Mouse (Mus musculus): Measurements from ENCODE around the gene Lysmd3. TPM values are rescaled to one million over a fixed set of nuclear protein-coding genes. Genes with fewer than 3 reads are reported as not detected.
"Not testable (repeated sequence)": the region's sequence is repeated elsewhere in the genome, so short reads cannot be mapped to it uniquely, and the experiment has no call there.

The Lysmd3 gene
- polyA plus RNA-seq, 1 experiment from 2014 or later = 21.5 TPM

- ATAC-seq = no peak
- no peaks in the 10 kb centered on the region for H3K9me3 ChIP-seq
- no peaks in the 10 kb centered on the region for H3K36me3 ChIP-seq
- no peak overlapping the region for H3K9ac ChIP-seq (replicated peaks)
- peaks cover 19% of the 10 kb centered on the region for H3K4me1 ChIP-seq (replicated peaks)
- H3K4me3 ChIP-seq (replicated peaks) = no peak overlapping the region
- no peaks in the 10 kb centered on the region for H3K27me3 ChIP-seq
- H3K4me2 ChIP-seq (replicated peaks) = no peak overlapping the region
- H3K27ac ChIP-seq = no peak overlapping the region
- WGBS = 88% methylated on average over 11 of the region's 11 CpGs
Observed at GRCm38 (mm10) chr13:81644047-81644565, 13.4 kb upstream of the Lysmd3 start.

GRCm38 (mm10) chr13:81646348-81646747 is 11.1 kb upstream of the Lysmd3 start:
- H3K27me3 ChIP-seq = no peaks in the 10 kb centered on the region
- H3K9ac ChIP-seq (replicated peaks) = no peak overlapping the region
- 90% methylated on average over 6 of the region's 6 CpGs for WGBS
- H3K4me1 ChIP-seq (replicated peaks) = peaks cover 10% of the 10 kb centered on the region
- ATAC-seq = no peak
- H3K27ac ChIP-seq = no peak overlapping the region
- H3K36me3 ChIP-seq = no peaks in the 10 kb centered on the region
- no peak overlapping the region for H3K4me3 ChIP-seq (replicated peaks)
- no peak overlapping the region for H3K4me2 ChIP-seq (replicated peaks)
- H3K9me3 ChIP-seq = no peaks in the 10 kb centered on the region

- H3K4me1 ChIP-seq (replicated peaks); H3K27me3 ChIP-seq; H3K9me3 ChIP-seq; H3K9ac ChIP-seq (replicated peaks); ATAC-seq; H3K4me3 ChIP-seq (replicated peaks); H3K27ac ChIP-seq; H3K4me2 ChIP-seq (replicated peaks); H3K36me3 ChIP-seq: not testable (repeated sequence)
- WGBS = 87% methylated on average over 5 of the region's 6 CpGs
Observed at GRCm38 (mm10) chr13:81650382-81650781, 7.1 kb upstream of the Lysmd3 start.

- H3K27ac ChIP-seq = peak overlapping the region; percentile 68
- no peak overlapping the region for H3K9ac ChIP-seq (replicated peaks)
- no peaks in the 10 kb centered on the region for H3K9me3 ChIP-seq
- 0 out of 2 replicates have a peak, but pooled peaks cover 4% of the 10 kb centered on the region for H3K36me3 ChIP-seq
- ATAC-seq = no peak
- H3K4me2 ChIP-seq (replicated peaks) = peak overlapping the region; percentile 77
- 4% methylated on average over 14 of the region's 14 CpGs for WGBS
- H3K27me3 ChIP-seq = no peaks in the 10 kb centered on the region
- peak overlapping the region; percentile 84 for H3K4me3 ChIP-seq (replicated peaks)
- H3K4me1 ChIP-seq (replicated peaks) = peaks cover 27% of the 10 kb centered on the region
Observed at GRCm38 (mm10) chr13:81656091-81656850, 1.2 kb upstream of the Lysmd3 start.

GRCm38 (mm10) chr13:81657008-81657350 is 484 bp upstream of the Lysmd3 start:
- Histone ChIP-seq H3K4me3 (replicated peaks) (peak overlapping the region; percentile 84), H3K27ac (peak overlapping the region; percentile 87), H3K9ac (replicated peaks) (peak overlapping the region; percentile 84), H3K9me3 (no peaks in the 10 kb centered on the region), H3K4me2 (replicated peaks) (peak overlapping the region; percentile 77), H3K36me3 (0 out of 2 replicates have a peak, but pooled peaks cover 4% of the 10 kb centered on the region), H3K27me3 (no peaks in the 10 kb centered on the region), H3K4me1 (replicated peaks) (peaks cover 27% of the 10 kb centered on the region)
- no peak for ATAC-seq
- 8% methylated on average over 5 of the region's 5 CpGs for WGBS

GRCm38 (mm10) chr13:81658053-81658752 is 740 bp downstream of the Lysmd3 start:
- peak; percentile 3 for ATAC-seq
- Histone ChIP-seq H3K4me3 (replicated peaks) (peak overlapping the region; percentile 84), H3K36me3 (0 out of 2 replicates have a peak, but pooled peaks cover 4% of the 10 kb centered on the region), H3K4me1 (replicated peaks) (peaks cover 27% of the 10 kb centered on the region), H3K9ac (replicated peaks) (peak overlapping the region; percentile 84), H3K9me3 (no peaks in the 10 kb centered on the region), H3K27me3 (no peaks in the 10 kb centered on the region), H3K4me2 (replicated peaks) (peak overlapping the region; percentile 77), H3K27ac (peak overlapping the region; percentile 87)
- WGBS = 8% methylated on average over 21 of the region's 21 CpGs

- Histone ChIP-seq H3K36me3 (peaks cover 43% of the 10 kb centered on the region), H3K27ac (no peak overlapping the region), H3K4me3 (replicated peaks) (no peak overlapping the region), H3K4me2 (replicated peaks) (no peak overlapping the region), H3K9ac (replicated peaks) (no peak overlapping the region), H3K4me1 (replicated peaks) (peaks cover 13% of the 10 kb centered on the region), H3K9me3 (no peaks in the 10 kb centered on the region), H3K27me3 (no peaks in the 10 kb centered on the region)
- ATAC-seq = peak; percentile 27; the same call in 1 of the 2 replicates
- 85% methylated on average over 12 of the region's 12 CpGs for WGBS
Observed at GRCm38 (mm10) chr13:81663566-81664330, 6.3 kb downstream of the Lysmd3 start.

GRCm38 (mm10) chr13:81664331-81664698 is 6.9 kb downstream of the Lysmd3 start:
- H3K4me2 ChIP-seq (replicated peaks) = no peak overlapping the region
- H3K4me1 ChIP-seq (replicated peaks) = peaks cover 7% of the 10 kb centered on the region
- no peak overlapping the region for H3K27ac ChIP-seq
- peaks cover 49% of the 10 kb centered on the region for H3K36me3 ChIP-seq
- H3K9ac ChIP-seq (replicated peaks) = no peak overlapping the region
- no peaks in the 10 kb centered on the region for H3K27me3 ChIP-seq
- WGBS = 91% methylated on average over 5 of the region's 5 CpGs
- ATAC-seq = no peak
- no peaks in the 10 kb centered on the region for H3K9me3 ChIP-seq
- no peak overlapping the region for H3K4me3 ChIP-seq (replicated peaks)

- no peak overlapping the region for H3K4me2 ChIP-seq (replicated peaks)
- H3K36me3 ChIP-seq = peaks cover 54% of the 10 kb centered on the region
- ATAC-seq = no peak
- H3K4me3 ChIP-seq (replicated peaks) = no peak overlapping the region
- no peaks in the 10 kb centered on the region for H3K27me3 ChIP-seq
- no peaks in the 10 kb centered on the region for H3K9me3 ChIP-seq
- H3K4me1 ChIP-seq (replicated peaks) = no peaks in the 10 kb centered on the region
- WGBS = 92% methylated on average over 5 of the region's 5 CpGs
- no peak overlapping the region for H3K27ac ChIP-seq
- no peak overlapping the region for H3K9ac ChIP-seq (replicated peaks)
Observed at GRCm38 (mm10) chr13:81667713-81668112, 10.2 kb downstream of the Lysmd3 start.

- H3K27me3 ChIP-seq = no peaks in the 10 kb centered on the region
- H3K4me1 ChIP-seq (replicated peaks) = no peaks in the 10 kb centered on the region
Observed at GRCm38 (mm10) chr13:81675333-81675732, 17.9 kb downstream of the Lysmd3 start.

GRCm38 (mm10) chr13:81683107-81683506 is 25.6 kb downstream of the Lysmd3 start:
- ATAC-seq = no peak
- Histone ChIP-seq H3K27ac (no peak overlapping the region), H3K9me3 (no peaks in the 10 kb centered on the region), H3K36me3 (peaks cover 5% of the 10 kb centered on the region; the same call in 1 of the 2 replicates), H3K4me3 (replicated peaks) (no peak overlapping the region), H3K27me3 (no peaks in the 10 kb centered on the region), H3K4me2 (replicated peaks) (no peak overlapping the region), H3K4me1 (replicated peaks) (no peaks in the 10 kb centered on the region), H3K9ac (replicated peaks) (no peak overlapping the region)
- WGBS = 94% methylated on average over 3 of the region's 3 CpGs

More at GRCm38 (mm10) chr13:81675333-81675732, 17.9 kb downstream of the Lysmd3 start:
- Histone ChIP-seq H3K36me3 (peaks cover 18% of the 10 kb centered on the region), H3K9ac (replicated peaks) (no peak overlapping the region), H3K4me2 (replicated peaks) (no peak overlapping the region), H3K4me3 (replicated peaks) (no peak overlapping the region), H3K27ac (no peak overlapping the region), H3K9me3 (no peaks in the 10 kb centered on the region)
- no peak for ATAC-seq
- 91% methylated on average over 8 of the region's 8 CpGs for WGBS

- Histone ChIP-seq H3K27me3 (no peaks in the 10 kb centered on the region), H3K27ac (no peak overlapping the region), H3K36me3 (peaks cover 5% of the 10 kb centered on the region; the same call in 1 of the 2 replicates), H3K4me3 (replicated peaks) (no peak overlapping the region), H3K9ac (replicated peaks) (no peak overlapping the region), H3K4me2 (replicated peaks) (no peak overlapping the region), H3K9me3 (no peaks in the 10 kb centered on the region), H3K4me1 (replicated peaks) (no peaks in the 10 kb centered on the region)
- no peak for ATAC-seq
- WGBS = 92% methylated on average over 5 of the region's 5 CpGs
Observed at GRCm38 (mm10) chr13:81684258-81684657, 26.8 kb downstream of the Lysmd3 start.

All from midbrain, embryonic 13.5 days (tissue).